Mouse (Mus musculus) midbrain, embryonic 11.5 days (tissue): ENCODE measurements at regions not wholly inside any gene's neighbourhood (a gene's known extent, or its start where the extent isn't known, plus 50 kb on each side); places are given as distances from the start of the nearest gene placed in this dataset.

ENCODE experiments used
- ATAC-seq: fragments of 200-750 bp; cut with Nextera tagmentation; 2 replicates; pipeline ENCODE4 v1.8.0; 2017; ENCODE audit warnings: moderate TSS enrichment, moderate library complexity; ENCODE audit not compliant: low FRiP score
- DNase-seq: peaks from one replicate; pipeline ENCODE4 v3.0.0; 2015; ENCODE audit warnings: low spot score; ENCODE audit errors: missing footprints
- H3K27ac ChIP-seq: fragments of 300-500 bp; sonication (generic); 2 replicates; pipeline ENCODE4 v1.5.1; 2014; ENCODE audit warnings: low read depth, low read length
- H3K27me3 ChIP-seq: fragments of 300-500 bp; sonication (generic); 2 replicates; pipeline ENCODE4 v1.6.1; 2014; ENCODE audit warnings: mild to moderate bottlenecking, low read length, moderate library complexity, mixed read lengths; ENCODE audit not compliant: control insufficient read depth, insufficient read depth
- H3K36me3 ChIP-seq: fragments of 300-500 bp; sonication (generic); 2 replicates; pipeline ENCODE4 v1.6.1; 2014; ENCODE audit warnings: mild to moderate bottlenecking, low read length, moderate library complexity, mixed read lengths; ENCODE audit not compliant: control insufficient read depth, insufficient read depth
- H3K4me1 ChIP-seq: fragments of 300-500 bp; sonication (generic); 2 replicates; pipeline ENCODE4 v1.6.1; 2014; ENCODE audit warnings: low read length; ENCODE audit not compliant: control insufficient read depth, insufficient read depth
- H3K4me2 ChIP-seq: fragments of 300-500 bp; sonication (generic); 2 replicates; pipeline ENCODE4 v1.6.1; 2014; ENCODE audit warnings: mild to moderate bottlenecking, moderate library complexity
- H3K4me3 ChIP-seq: fragments of 300-500 bp; sonication (generic); 2 replicates; pipeline ENCODE4 v1.5.1; 2014; ENCODE audit warnings: low read depth, low read length
- H3K9ac ChIP-seq: fragments of 300-500 bp; sonication (generic); 2 replicates; pipeline ENCODE4 v1.6.1; 2014; ENCODE audit warnings: low read length
- H3K9me3 ChIP-seq: fragments of 300-500 bp; sonication (generic); 2 replicates; pipeline ENCODE4 v1.6.1; 2016; ENCODE audit warnings: low read length; ENCODE audit not compliant: control insufficient read depth
- WGBS: fragments of 180-500 bp; shearing (Covaris S2); extraction: QIAGEN DNeasy Blood & Tissue Kit; methylation state at CpG from one replicate; pipeline ENCODE4 v1.1.7; 2014; 5-methylcytosine and 5-hydroxymethylcytosine counted together

DNA sequence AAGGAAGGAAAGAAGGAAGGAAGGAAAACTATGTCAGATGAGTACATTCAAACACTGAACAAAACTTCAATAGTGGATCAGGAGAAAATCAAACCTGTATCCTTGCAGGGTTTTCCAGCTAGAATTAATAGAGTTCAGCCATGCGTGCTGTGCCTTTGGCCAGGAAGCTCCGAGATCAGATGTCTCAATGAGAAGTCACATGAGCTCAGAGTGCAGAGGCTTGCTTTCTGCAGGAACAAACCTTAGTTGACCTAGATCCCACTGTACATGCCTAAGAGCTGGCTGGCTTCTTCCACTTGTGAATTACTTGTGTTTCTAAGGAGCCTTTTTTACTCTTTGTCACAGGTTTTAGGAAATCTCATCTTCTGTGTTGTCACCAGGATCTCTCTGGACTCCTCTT, 378.7 kb downstream of the Lpin1 start:
- H3K27ac ChIP-seq: no peak overlapping the region
- DNase-seq (no peak), ATAC-seq (no peak)
- H3K27me3 ChIP-seq: no peaks in the 10 kb centered on the region
- no peaks in the 10 kb centered on the region for H3K9me3 ChIP-seq
- no peaks in the 10 kb centered on the region for H3K4me1 ChIP-seq
- no peaks in the 10 kb centered on the region for H3K36me3 ChIP-seq
- no peak overlapping the region for H3K4me3 ChIP-seq
- WGBS: 60% methylated on average over 2 of the region's 2 CpGs
- no peak overlapping the region for H3K9ac ChIP-seq
- H3K4me2 ChIP-seq: no peak overlapping the region

DNA sequence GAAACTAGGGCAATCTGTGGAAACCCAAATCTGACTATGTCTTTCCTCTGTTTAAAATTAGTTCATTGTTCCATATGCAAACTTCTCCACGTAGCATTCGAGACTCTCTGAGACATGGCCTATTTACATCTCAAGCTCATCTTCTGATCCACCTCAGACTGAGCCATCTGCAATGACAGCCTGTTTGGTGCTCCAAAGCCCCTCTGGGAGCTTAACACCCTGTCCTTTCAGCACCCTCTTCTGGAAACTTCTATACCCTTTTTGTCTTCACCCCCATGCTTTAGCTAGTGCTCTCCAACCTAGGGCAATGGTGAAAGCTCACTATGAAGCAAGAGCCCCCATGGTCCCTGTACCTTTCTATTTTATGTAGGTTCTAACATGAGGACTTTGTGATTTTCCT, 379.7 kb downstream of the Lpin1 start:
- DNase-seq (no peak), ATAC-seq (no peak)
- Histone ChIP-seq H3K9ac (no peak overlapping the region), H3K36me3 (no peaks in the 10 kb centered on the region), H3K4me2 (no peak overlapping the region), H3K9me3 (no peaks in the 10 kb centered on the region), H3K4me3 (no peak overlapping the region), H3K4me1 (no peaks in the 10 kb centered on the region), H3K27me3 (no peaks in the 10 kb centered on the region), H3K27ac (no peak overlapping the region)
- 86% methylated on average over 2 of the region's 2 CpGs for WGBS

DNA sequence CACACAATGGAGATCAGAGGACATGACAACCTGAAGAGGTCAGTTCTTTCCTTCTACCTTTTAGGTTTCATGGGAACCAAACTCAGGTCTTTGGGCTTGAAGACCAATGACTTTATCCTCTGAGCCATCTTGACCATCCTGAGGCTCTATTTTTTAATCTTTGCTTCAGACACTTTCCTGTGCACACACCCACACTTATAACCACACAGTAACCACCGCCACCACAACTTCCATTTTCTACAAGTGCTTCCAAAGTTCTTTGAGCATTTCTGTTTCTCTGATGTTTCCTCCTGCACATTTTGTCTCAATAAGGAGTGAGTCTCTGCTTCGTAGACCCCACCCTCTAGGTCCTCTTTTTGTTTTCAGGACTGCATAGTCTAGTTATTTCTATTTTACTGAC, 385.3 kb downstream of the Lpin1 start:
- no peaks in the 10 kb centered on the region for H3K36me3 ChIP-seq
- H3K4me2 ChIP-seq: no peak overlapping the region
- H3K9ac ChIP-seq: no peak overlapping the region
- ATAC-seq (no peak), DNase-seq (no peak)
- 79% methylated on average over 2 of the region's 2 CpGs for WGBS
- H3K9me3 ChIP-seq: no peaks in the 10 kb centered on the region
- no peaks in the 10 kb centered on the region for H3K27me3 ChIP-seq
- H3K4me3 ChIP-seq: no peak overlapping the region
- no peaks in the 10 kb centered on the region for H3K4me1 ChIP-seq
- H3K27ac ChIP-seq: no peak overlapping the region

DNA sequence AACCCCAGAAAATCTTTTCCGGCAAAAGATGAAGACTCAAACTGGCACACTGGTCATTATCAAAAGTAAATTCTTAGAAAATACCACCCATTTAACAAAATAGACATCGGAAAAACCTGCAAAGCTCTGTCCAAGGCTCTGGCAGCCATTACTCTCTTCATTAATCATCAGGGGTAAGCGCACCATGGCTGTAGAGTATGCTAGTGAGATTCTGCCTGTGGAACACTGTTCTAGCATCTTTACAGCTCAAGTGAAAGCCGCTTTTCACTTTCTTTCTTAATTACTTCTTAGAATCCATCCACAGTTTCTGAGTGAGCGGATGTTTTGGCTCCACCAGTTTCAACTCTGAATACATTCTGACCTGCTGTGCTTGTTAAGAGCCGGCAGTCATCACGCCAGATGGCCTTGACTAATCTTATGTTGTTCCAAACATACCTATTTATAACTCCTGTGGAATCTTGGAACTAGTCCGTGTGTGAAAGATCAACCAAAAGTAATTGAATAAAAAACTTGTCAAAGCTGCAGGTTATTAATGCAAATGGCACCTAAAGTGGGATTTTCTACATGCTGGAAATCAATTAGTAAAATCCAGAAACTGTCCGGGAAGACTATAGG, 387.8 kb downstream of the Lpin1 start:
- Histone ChIP-seq H3K27ac (no peak overlapping the region), H3K9me3 (no peaks in the 10 kb centered on the region), H3K4me2 (no peak overlapping the region), H3K4me3 (no peak overlapping the region), H3K4me1 (no peaks in the 10 kb centered on the region), H3K9ac (no peak overlapping the region), H3K36me3 (no peaks in the 10 kb centered on the region), H3K27me3 (no peaks in the 10 kb centered on the region)
- DNase-seq: no peak
- ATAC-seq: no peak
- WGBS: 73% methylated on average over 9 of the region's 9 CpGs

DNA sequence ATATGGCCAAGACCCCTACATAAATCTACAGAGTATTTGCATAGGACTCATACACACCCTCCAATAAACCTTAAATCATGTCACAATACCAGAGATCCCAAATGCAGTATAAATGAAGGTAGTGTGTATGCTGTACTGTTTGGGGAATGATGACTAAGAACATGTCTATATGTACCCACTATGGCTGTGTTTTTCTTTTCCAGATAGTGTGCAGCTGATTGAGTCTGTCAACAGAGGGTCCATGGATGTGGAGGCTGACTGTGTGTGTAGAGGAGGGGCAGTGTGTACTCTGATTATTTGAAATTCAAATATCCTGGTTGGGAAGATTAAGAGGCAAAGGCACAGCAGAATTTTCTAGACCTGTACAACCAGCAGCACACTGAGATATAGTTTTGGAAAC, 388.6 kb downstream of the Lpin1 start:
- no peak overlapping the region for H3K27ac ChIP-seq
- no peaks in the 10 kb centered on the region for H3K27me3 ChIP-seq
- H3K4me3 ChIP-seq: no peak overlapping the region
- H3K9me3 ChIP-seq: no peaks in the 10 kb centered on the region
- H3K36me3 ChIP-seq: no peaks in the 10 kb centered on the region
- DNase-seq: no peak
- no peak overlapping the region for H3K9ac ChIP-seq
- no peak for ATAC-seq
- H3K4me2 ChIP-seq: no peak overlapping the region
- H3K4me1 ChIP-seq: no peaks in the 10 kb centered on the region

DNA sequence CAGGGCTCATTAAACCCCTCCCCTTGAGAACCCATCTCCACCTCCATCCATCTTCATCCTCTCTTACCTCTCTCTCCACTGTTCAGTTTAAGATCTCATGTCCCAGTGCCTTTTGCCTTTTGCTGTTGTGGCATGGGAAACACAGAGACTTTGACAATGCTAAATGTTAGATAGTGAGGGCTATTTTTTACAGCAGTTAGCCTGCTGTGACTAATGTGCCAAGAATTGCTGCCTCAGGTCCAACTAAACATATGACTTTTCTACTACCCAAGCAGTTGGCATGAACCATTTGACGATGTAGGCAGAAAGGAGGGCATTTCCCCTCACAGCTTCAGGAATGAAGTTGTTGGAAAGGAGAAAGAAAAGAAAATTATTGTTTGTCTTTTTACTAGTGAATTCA, 389.6 kb downstream of the Lpin1 start:
- no peak overlapping the region for H3K27ac ChIP-seq
- no peak overlapping the region for H3K4me3 ChIP-seq
- H3K4me1 ChIP-seq: no peaks in the 10 kb centered on the region
- H3K36me3 ChIP-seq: no peaks in the 10 kb centered on the region
- DNase-seq: no peak
- no peak for ATAC-seq
- no peaks in the 10 kb centered on the region for H3K27me3 ChIP-seq
- H3K4me2 ChIP-seq: no peak overlapping the region
- WGBS: 88% methylated on average over 1 of the region's 1 CpGs
- no peaks in the 10 kb centered on the region for H3K9me3 ChIP-seq
- no peak overlapping the region for H3K9ac ChIP-seq

DNA sequence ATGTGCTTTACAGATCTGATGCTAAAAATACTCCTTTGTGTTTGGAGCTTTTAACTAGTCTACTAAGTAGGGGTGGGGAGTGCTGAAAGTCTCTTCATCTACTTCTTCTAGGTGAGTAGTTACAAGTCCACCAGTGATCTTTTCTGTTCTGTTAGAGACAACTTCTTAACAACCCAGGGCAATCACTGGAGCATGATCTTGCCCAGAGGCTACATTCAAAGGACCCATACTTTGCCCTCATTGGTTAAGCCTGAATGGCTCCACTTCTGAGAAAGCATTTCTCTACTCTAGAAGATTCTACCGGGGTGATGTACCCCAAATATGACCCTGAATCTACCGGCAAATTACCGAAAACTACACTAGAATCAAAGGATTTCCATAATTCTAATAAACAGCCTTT, 390.2 kb downstream of the Lpin1 start:
- no peak overlapping the region for H3K4me3 ChIP-seq
- no peaks in the 10 kb centered on the region for H3K9me3 ChIP-seq
- no peaks in the 10 kb centered on the region for H3K4me1 ChIP-seq
- no peaks in the 10 kb centered on the region for H3K27me3 ChIP-seq
- no peak overlapping the region for H3K4me2 ChIP-seq
- ATAC-seq (no peak), DNase-seq (no peak)
- H3K36me3 ChIP-seq: no peaks in the 10 kb centered on the region
- H3K27ac ChIP-seq: no peak overlapping the region
- H3K9ac ChIP-seq: no peak overlapping the region
- 93% methylated on average over 3 of the region's 3 CpGs for WGBS

DNA sequence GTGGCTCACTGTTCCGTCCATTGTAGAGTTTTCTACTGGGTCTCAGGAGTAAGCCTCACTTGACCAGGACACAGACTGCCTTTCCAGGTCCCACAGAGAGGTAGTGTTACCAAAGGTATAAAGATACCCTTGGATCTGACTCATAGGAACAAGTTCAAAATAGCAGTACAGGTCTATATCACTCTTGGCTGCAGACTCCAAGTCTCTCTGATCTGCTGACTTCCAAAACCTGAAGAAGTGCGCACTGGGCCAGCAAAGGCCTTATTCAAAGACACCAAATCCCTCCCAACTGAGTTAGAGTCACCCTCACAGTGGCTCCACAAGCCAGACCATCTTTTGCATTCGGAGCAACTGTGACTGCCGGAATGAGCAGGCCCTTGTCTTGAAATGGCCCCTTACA, 391.9 kb downstream of the Lpin1 start:
- H3K36me3 ChIP-seq: no peaks in the 10 kb centered on the region
- no peak overlapping the region for H3K9ac ChIP-seq
- no peak for ATAC-seq
- H3K4me3 ChIP-seq: no peak overlapping the region
- no peak for DNase-seq
- 92% methylated on average over 4 of the region's 4 CpGs for WGBS
- no peaks in the 10 kb centered on the region for H3K27me3 ChIP-seq
- H3K4me1 ChIP-seq: no peaks in the 10 kb centered on the region
- H3K27ac ChIP-seq: no peak overlapping the region
- H3K9me3 ChIP-seq: no peaks in the 10 kb centered on the region
- H3K4me2 ChIP-seq: no peak overlapping the region

DNA sequence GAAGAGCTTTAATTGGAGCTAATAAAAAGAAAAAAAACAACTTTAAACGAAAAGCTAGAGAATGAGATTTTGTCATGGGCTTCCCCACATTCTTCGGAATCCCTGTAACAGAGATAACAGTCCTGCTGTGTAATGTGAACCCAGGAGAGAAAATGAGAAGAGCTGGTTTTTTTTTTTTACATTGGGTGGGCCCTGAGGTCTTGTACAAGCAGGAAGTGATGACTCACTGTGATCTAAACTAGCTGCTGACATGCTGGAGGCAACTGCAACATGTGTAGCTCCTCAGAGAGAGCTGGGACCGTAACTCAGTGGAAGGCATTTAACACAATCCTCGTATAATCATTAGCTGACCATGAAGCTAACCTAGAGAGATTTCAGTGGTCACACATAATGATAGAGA, 393.8 kb upstream of the Trib2 start:
- H3K9me3 ChIP-seq: no peaks in the 10 kb centered on the region
- H3K4me2 ChIP-seq: no peak overlapping the region
- DNase-seq (no peak), ATAC-seq (no peak)
- H3K4me1 ChIP-seq: no peaks in the 10 kb centered on the region
- no peak overlapping the region for H3K4me3 ChIP-seq
- H3K27me3 ChIP-seq: no peaks in the 10 kb centered on the region
- H3K27ac ChIP-seq: no peak overlapping the region
- H3K36me3 ChIP-seq: no peaks in the 10 kb centered on the region
- WGBS: 77% methylated on average over 4 of the region's 4 CpGs
- no peak overlapping the region for H3K9ac ChIP-seq

DNA sequence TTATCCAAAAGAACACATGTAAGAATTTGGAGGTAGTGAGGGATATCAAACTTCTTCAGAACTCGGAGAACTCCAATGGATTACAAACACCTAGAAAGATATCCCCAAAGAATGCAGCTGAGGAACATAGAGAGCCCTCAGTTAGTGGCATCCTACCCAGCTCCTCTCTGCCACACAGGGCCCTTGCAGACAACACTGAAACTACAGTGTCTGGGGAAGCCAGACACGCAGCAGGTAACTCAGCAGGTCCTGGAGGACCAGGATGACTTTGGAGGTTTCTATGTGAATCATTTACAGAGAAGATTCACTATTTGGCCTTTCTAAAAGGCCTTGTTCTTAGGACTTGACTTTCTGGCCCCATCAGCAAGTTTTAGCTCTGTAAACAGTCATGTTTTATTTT, 393.4 kb upstream of the Trib2 start:
- DNase-seq (no peak), ATAC-seq (no peak)
- Histone ChIP-seq H3K9ac (no peak overlapping the region), H3K27ac (no peak overlapping the region), H3K9me3 (no peaks in the 10 kb centered on the region), H3K4me1 (no peaks in the 10 kb centered on the region), H3K4me3 (no peak overlapping the region), H3K36me3 (no peaks in the 10 kb centered on the region), H3K27me3 (no peaks in the 10 kb centered on the region), H3K4me2 (no peak overlapping the region)
- WGBS: 72% methylated on average over 2 of the region's 2 CpGs
